Mouse (Mus musculus): Measurements from ENCODE around the gene Snx9. TPM values are rescaled to one million over a fixed set of nuclear protein-coding genes. Genes with fewer than 3 reads are reported as not detected.

The Snx9 gene
- total RNA-seq, 2 experiments from 2014 or later, result 31.0 to 32.6 TPM

GRCm38 (mm10) chr17:5870002-5870401 lies 28.9 kb downstream of the Snx9 start:
- intact Hi-C loops (cut with DNase I), result no loop called here
- no peak for DNase-seq

DNA sequence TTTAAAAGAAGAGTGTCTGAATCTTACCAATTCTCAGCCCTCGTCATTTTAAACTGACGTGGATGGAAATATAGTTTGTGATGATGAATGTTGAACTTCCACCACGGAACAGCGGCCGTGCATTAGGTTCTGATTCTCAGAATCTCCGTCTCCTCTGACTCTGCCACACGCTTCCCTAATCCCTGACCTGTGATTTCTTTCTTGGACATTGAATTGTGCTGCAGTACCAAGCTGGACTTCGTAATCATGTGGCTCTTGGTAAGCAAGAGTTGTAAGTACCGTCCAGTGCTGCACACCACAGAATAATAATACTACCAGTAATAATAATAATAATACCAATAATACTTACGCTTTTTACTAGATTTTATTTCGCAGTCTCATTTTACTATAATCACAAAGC lies 29.6 kb downstream of the Snx9 start:
- intact Hi-C loops (cut with DNase I), result no loop called here
- DNase-seq, result no peak

- intact Hi-C loops (cut with DNase I), result no loop called here
- peak; percentile 67 to 75 for DNase-seq
These were observed 31.4 kb downstream of the Snx9 start for GRCm38 (mm10) chr17:5872506-5872905.

GRCm38 (mm10) chr17:5874565-5874964 lies 33.4 kb downstream of the Snx9 start:
- DNase-seq, result no peak
- intact Hi-C loops (cut with DNase I), result no loop called here

DNA sequence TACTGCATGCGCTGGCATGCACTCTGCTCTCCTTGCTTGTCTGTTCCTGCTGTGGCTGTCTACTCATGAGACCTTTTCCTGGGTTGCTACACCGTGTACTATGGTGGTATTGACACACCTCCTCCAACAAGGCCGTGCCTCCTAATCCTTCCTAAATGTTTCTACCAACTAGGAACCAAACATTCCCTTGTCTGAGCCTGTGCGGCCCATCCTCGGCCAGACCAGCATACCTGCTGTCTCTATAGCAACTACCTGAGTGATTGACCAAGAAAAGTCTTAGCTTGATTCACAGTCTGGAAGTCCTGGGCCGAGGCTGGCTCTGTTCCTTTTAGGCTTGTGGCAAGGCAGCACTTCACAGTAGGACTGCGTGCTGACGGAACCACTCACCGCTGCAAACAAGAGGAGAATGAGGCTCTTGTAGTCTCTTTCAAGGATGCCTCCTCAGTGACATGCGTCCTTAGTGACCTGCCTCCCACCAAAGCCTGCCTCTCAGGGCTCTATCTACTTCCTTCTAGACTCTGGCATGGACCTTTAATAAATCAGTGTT lies 36.6 kb downstream of the Snx9 start:
- intact Hi-C loops (cut with DNase I), result no loop called here
- DNase-seq, result no peak

GRCm38 (mm10) chr17:5878878-5879277 lies 37.7 kb downstream of the Snx9 start:
- intact Hi-C loops (cut with DNase I), result no loop called here
- DNase-seq, result no peak

- DNase-seq, result peak; percentile 74 to 79
- intact Hi-C loops (cut with DNase I), result loop anchor here (5.0 kb wide), 1 partner anchor 453 kb away; no protein-coding TSS in a partner anchor
These were observed 44.3 kb downstream of the Snx9 start for GRCm38 (mm10) chr17:5885474-5885873.

- intact Hi-C loops (cut with DNase I), result loop anchor here (5.0 kb wide), 1 partner anchor 454 kb away; no protein-coding TSS in a partner anchor
- no peak for DNase-seq
These were observed 45.2 kb downstream of the Snx9 start for GRCm38 (mm10) chr17:5886181-5886810.

- no peak for DNase-seq
- intact Hi-C loops (cut with DNase I), result loop anchor here (5.0 kb wide), 1 partner anchor 455 kb away; no protein-coding TSS in a partner anchor
These were observed 46.0 kb downstream of the Snx9 start for GRCm38 (mm10) chr17:5886943-5887800.

GRCm38 (mm10) chr17:5890429-5890828 lies 49.3 kb downstream of the Snx9 start:
- intact Hi-C loops (cut with DNase I), result loop anchor here (1.0 to 5.0 kb wide), 2 partner anchors 48 to 94 kb away; partner anchors contain the start of gene Snx9
- DNase-seq, result peak; percentile 85 to 91

- DNase-seq, result no peak
- intact Hi-C loops (cut with DNase I), result loop anchor here (5.0 kb wide), 1 partner anchor 50 kb away; the partner anchor contains the start of gene Snx9
These were observed 51.0 kb downstream of the Snx9 start for GRCm38 (mm10) chr17:5891933-5892683.

GRCm38 (mm10) chr17:5893092-5893491 lies 52.0 kb downstream of the Snx9 start:
- DNase-seq, result no peak
- intact Hi-C loops (cut with DNase I), result loop anchor here (5.0 kb wide), 1 partner anchor 51 kb away; the partner anchor contains the start of gene Snx9

DNA sequence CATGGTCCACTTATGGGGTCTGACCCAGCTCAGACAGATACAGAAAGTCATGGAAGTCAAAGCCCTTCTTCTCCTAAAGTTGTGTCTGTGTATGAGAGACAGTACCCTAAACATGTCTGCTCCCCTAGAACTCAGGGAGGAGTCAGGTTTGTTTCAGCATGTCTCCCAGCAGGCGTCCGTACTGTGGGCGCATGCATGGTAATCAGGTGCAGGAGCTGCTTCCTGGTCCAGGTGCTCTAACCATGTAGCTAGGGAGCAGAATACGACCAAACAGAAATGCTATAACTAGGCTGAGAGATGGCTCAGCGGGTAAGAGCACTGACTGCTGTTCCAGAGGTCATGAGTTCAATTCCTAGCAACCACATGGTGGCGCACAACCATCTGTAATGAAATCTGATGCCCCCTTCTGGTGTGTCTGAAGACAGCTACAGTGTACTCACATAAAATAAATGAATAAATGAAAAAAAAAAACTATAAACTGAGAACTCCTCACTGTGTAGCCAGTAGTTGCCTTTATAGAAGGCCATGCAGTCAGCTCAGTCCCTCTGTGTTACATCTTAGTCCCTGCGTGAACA lies 52.5 kb downstream of the Snx9 start:
- intact Hi-C loops (cut with DNase I), result loop anchor here (5.0 kb wide), 1 partner anchor 51 kb away; the partner anchor contains the start of gene Snx9
- no peak for DNase-seq

GRCm38 (mm10) chr17:5896066-5896465 lies 54.9 kb downstream of the Snx9 start:
- no peak for DNase-seq
- intact Hi-C loops (cut with DNase I), result no loop called here

- no peak for DNase-seq
- intact Hi-C loops (cut with DNase I), result no loop called here
These were observed 55.5 kb downstream of the Snx9 start for GRCm38 (mm10) chr17:5896607-5897006.

DNA sequence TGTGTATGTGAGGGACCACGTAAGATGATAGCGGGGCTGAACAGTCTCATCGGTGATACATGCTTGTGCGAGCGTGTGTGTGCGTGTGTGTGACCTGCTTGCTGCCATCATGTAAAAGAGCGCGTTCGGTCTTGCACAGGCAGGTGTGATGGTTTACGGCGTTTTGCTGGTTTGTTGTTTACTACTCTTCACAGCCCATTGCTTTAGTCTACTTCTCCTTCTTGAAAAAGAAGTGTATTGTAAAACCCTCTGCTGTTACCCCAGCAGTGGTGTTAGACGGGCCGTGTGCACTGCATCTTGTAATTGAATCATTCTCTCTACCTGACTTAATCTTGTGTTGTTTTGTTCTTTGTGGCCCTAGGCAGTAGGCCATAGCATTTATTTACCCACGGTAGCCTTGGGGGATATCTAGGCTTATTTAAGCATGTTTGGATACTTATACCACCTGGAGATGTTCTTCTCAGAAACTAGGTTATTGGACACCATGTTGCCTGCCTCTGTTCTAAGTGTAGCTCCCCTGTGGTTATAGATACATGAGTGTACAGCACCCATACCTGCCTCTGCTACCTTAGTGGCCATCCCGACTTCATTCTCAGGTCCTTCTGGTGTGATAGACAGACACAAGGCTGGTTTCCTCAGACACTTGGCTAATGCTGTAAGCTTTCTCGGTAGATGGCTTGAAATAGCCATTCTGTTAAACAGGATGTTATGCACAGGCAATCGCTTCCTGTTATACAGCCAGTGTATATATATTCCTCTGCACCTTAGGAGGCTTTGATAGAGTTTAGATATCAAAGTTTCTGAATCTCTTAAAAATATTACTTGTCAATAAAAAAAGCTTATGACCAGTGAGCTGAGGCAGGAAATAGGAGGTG lies 56.4 kb downstream of the Snx9 start:
- intact Hi-C loops (cut with DNase I), result no loop called here
- DNase-seq, result no peak

DNA sequence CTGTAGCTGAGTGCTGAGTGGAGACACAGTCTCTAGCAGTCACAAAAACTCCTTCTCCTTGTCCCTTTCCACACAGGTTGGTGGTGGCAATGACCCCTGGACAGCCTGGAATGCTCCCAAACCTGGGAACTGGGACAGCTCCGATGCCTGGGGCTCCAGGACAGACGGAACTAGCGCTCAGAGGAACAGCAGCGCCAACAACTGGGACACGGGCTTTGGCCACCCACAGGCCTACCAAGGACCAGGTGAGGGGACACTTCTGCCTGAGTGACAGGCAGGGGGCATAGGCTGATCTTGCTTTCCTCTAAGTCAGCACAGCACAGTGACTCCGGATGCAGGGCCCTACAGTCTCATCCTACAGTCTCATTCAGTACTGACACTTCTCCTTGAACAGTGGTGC lies 58.1 kb downstream of the Snx9 start:
- intact Hi-C loops (cut with DNase I), result no loop called here
- no peak for DNase-seq

DNA sequence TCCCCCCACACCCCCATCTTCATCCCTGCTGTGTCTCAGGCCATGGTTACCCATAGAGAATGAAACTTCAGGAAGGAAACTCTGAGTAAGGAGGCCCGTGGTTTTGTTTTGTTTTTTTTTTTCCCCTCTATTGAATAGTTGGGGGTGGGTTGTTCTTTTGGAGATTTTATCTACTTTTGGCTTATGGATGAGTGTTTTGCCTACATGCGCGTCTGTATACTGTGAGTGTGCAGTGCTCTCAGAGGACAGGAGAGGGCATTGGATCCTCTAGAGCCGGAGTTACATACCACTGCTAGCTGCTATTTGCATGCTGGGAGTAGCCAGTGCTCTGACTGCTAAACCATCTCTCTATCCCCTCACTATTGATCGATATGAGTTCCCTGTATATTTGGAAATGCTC lies 60.3 kb downstream of the Snx9 start:
- intact Hi-C loops (cut with DNase I), result no loop called here
- DNase-seq, result no peak

GRCm38 (mm10) chr17:5903630-5904301 lies 62.6 kb downstream of the Snx9 start:
- intact Hi-C loops (cut with DNase I), result no loop called here
- no peak for DNase-seq
